Mouse (Mus musculus) G1E (cell line): Measurements from ENCODE around the gene Epm2aip1. TPM values are rescaled to one million over a fixed set of nuclear protein-coding genes. Genes with fewer than 3 reads are reported as not detected.

ENCODE experiments used
- ATAC-seq: 2 replicates; pipeline ENCODE4 v1.8.0; 2016; ENCODE audit warnings: mild to moderate bottlenecking; ENCODE audit not compliant: insufficient number of reproducible peaks, poor library complexity, low FRiP score, severe bottlenecking; ENCODE audit errors: extremely low read depth
- DNase-seq: peaks from one replicate; pipeline ENCODE4 v3.0.0; 2012; ENCODE audit warnings: low spot score
- H3K27me3 ChIP-seq: 2 replicates; pipeline ENCODE4 v1.6.1; 2012; ENCODE audit warnings: mild to moderate bottlenecking, low read length, inconsistent platforms; ENCODE audit not compliant: insufficient read depth
- H3K36me3 ChIP-seq: replicated peaks from 2 replicates; pipeline ENCODE3; 2012; ENCODE audit warnings: mild to moderate bottlenecking, inconsistent platforms
- H3K4me1 ChIP-seq: 2 replicates; pipeline ENCODE4 v1.6.1; 2012; ENCODE audit warnings: low read depth, low read length, inconsistent platforms, mixed read lengths; ENCODE audit not compliant: insufficient read depth
- H3K4me3 ChIP-seq: 2 replicates; pipeline ENCODE4 v1.5.1; 2012; ENCODE audit warnings: low read depth, mild to moderate bottlenecking, inconsistent platforms, low read length, moderate library complexity, mixed read lengths
- H3K9me3 ChIP-seq: replicated peaks from 2 replicates; pipeline ENCODE4 v1.6.1; 2012; ENCODE audit warnings: inconsistent platforms
- CTCF ChIP-seq: IDR thresholded peaks from 2 replicates; pipeline ENCODE4 v1.5.1; 2012; ENCODE audit warnings: low read depth, low read length, inconsistent platforms, mixed read lengths
- GATA1 ChIP-seq: IDR thresholded peaks from 2 replicates; pipeline ENCODE4 v1.6.1; 2012; ENCODE audit warnings: borderline replicate concordance, low read length, inconsistent platforms, mixed read lengths
- GATA2 ChIP-seq: IDR thresholded peaks from 2 replicates; pipeline ENCODE4 v1.6.1; 2012; ENCODE audit warnings: low read depth, low read length, inconsistent platforms, borderline replicate concordance
- POLR2AphosphoS5 ChIP-seq: IDR thresholded peaks from 2 replicates; pipeline ENCODE4 v1.6.1; 2012; ENCODE audit warnings: low read depth, low read length, inconsistent platforms; ENCODE audit not compliant: insufficient replicate concordance
- TAL1 ChIP-seq: conservative IDR thresholded peaks from 2 replicates; pipeline ENCODE4 v1.6.1; 2012; ENCODE audit warnings: low read depth, low read length, inconsistent platforms, mixed read lengths
- polyA plus RNA-seq: library from polyadenylated mRNA; stranded (reverse); fragments of >175 nt; gene quantifications from 2 replicates; pipeline ENCODE4 v1.2.3, GENCODE M21; 2012
- total RNA-seq, 2 experiments: library from RNA; stranded (forward) in 1 of 2; stranded (reverse) in 1 of 2; fragments of 200-1000 nt in 1 of 2; fragments of >200 nt in 1 of 2; fragmentation: Nextera tagmentation in 1 of 2; gene quantifications; 2 replicates each; pipeline ENCODE4 v1.2.3; 2014 to 2017

Gene Epm2aip1
- total and polyA plus RNA-seq, 3 experiments, result 3.3 to 64.7 (median 29.1) TPM

DNA sequence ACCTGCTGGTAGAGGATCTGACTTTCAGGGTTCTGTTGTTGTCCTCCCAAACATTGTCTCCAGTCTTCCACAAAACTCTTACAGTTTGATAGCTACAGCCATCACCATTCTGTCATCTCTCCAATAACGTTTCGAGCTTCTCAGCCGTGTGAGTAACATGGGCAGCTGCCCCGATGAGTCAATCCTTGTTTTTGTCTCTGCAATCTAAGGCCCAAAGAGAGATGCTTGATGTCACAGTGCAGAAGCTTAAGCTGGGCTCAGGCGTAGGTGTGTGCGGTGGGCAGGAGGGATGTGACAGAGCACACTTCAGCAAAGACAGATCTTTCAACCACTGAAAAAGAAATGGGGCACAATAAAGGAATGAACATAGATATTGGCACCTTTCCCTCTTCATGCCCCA is 32.3 kb downstream of the Epm2aip1 start:
- H3K36me3 ChIP-seq, result no peaks in the 10 kb centered on the region
- peaks cover 2% of the 10 kb centered on the region; the same call in 1 of the 2 replicates for H3K27me3 ChIP-seq
- DNase-seq, result no peak
- H3K4me3 ChIP-seq, result no peak overlapping the region
- TF ChIP-seq GATA1 (no peak), POLR2AphosphoS5 (no peak), TAL1 (no peak), GATA2 (no peak), CTCF (no peak)
- H3K4me1 ChIP-seq, result no peaks in the 10 kb centered on the region
- no peaks in the 10 kb centered on the region for H3K9me3 ChIP-seq
- ATAC-seq, result no peak

DNA sequence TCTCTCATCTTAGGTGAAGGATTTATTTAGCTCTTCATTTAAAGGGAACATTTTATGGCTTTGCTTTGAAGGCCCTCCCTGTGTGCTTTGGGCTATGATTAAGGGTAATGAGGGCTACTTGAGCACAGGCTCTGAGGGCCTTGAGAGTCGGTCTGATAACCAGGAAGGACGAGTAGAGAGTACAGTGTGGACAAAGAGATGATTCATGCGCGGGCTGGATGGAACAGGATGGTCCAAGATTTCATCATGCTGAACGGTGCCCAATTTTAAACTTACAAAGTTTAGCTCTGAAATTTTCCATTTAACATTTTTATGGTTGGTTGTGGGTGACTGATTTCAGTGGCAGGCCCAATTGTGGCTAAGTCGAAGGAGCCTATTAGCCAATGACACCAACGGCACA is 34.4 kb downstream of the Epm2aip1 start:
- DNase-seq (no peak), ATAC-seq (no peak)
- H3K4me1 ChIP-seq, result no peaks in the 10 kb centered on the region
- no peak for TF ChIP-seq GATA2
- TF ChIP-seq TAL1, result no peak
- no peak for TF ChIP-seq POLR2AphosphoS5
- no peak for TF ChIP-seq CTCF
- TF ChIP-seq GATA1, result no peak
- peaks cover 3% of the 10 kb centered on the region for H3K9me3 ChIP-seq
- peaks cover 2% of the 10 kb centered on the region; the same call in 1 of the 2 replicates for H3K27me3 ChIP-seq
- H3K36me3 ChIP-seq, result no peaks in the 10 kb centered on the region
- H3K4me3 ChIP-seq, result no peak overlapping the region

- H3K4me3 ChIP-seq, result peak within 1 kb of the TSS; percentile 40; the same call in 1 of the 2 replicates
- peaks cover 19% of the 10 kb centered on the region for H3K9me3 ChIP-seq
- H3K27me3 ChIP-seq, result no peaks in the 10 kb centered on the region
- no peak for ATAC-seq
- H3K4me1 ChIP-seq, result no peaks in the 10 kb centered on the region
- no peaks in the 10 kb centered on the region for H3K36me3 ChIP-seq
- no peak for DNase-seq
- no peak for TF ChIP-seq CTCF
- no peak for TF ChIP-seq GATA2
- TF ChIP-seq TAL1, result no peak
- no peak for TF ChIP-seq GATA1
- TF ChIP-seq POLR2AphosphoS5, result no peak
Observed at GRCm38 (mm10) chr9:111311031-111311842, 39.5 kb downstream of the Epm2aip1 start, which contains the start of gene Trank1. Gene Trank1 (plus strand): TSS chr9:111311739.

DNA sequence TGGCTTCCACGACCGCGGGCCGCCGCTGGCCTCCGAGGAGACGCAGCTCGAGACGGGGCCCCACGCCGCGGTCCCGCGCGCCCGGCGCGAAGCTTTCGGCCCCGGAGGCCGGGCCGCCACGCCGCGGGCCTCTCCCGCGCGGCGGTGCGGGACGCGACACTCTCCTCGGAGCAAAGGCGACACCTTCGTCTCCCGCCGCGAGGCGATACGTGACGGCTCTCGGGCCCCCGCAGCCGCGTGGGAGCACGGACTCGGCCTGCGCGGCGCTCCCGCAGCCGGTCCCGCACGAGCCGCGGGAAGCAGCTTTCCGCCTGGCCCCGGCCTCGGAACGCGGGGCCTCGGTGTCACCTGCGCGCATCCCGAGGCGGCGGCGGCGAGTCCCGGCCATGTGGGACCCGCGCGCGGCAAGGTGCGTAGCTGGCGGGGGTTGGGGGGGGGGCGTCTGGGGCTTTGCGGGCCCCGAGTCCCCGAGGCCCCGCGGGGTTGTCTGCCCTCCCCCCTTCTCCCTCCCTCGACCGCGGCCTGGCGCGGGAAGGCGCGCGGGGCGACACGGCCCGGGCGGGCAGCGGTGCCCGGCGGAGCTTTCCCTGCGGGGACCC is 40.2 kb downstream of the Epm2aip1 start:
- Histone ChIP-seq H3K27me3 (no peaks in the 10 kb centered on the region), H3K4me1 (no peaks in the 10 kb centered on the region), H3K4me3 (peak overlapping the region; percentile 40; the same call in 1 of the 2 replicates), H3K9me3 (peaks cover 19% of the 10 kb centered on the region), H3K36me3 (no peaks in the 10 kb centered on the region)
- no peak for ATAC-seq
- TF ChIP-seq TAL1, result no peak
- TF ChIP-seq POLR2AphosphoS5, result no peak
- no peak for DNase-seq

- Histone ChIP-seq H3K4me1 (no peaks in the 10 kb centered on the region), H3K4me3 (no peak overlapping the region; the same call in 1 of the 2 replicates), H3K27me3 (no peaks in the 10 kb centered on the region), H3K9me3 (peaks cover 19% of the 10 kb centered on the region), H3K36me3 (no peaks in the 10 kb centered on the region)
- ATAC-seq, result no peak
- DNase-seq, result no peak
- TF ChIP-seq CTCF (no peak), TAL1 (no peak), POLR2AphosphoS5 (no peak), GATA2 (no peak), GATA1 (no peak)
Observed at GRCm38 (mm10) chr9:111312442-111313141, 40.9 kb downstream of the Epm2aip1 start.

GRCm38 (mm10) chr9:111313299-111313698 is 41.6 kb downstream of the Epm2aip1 start:
- ATAC-seq (no peak), DNase-seq (no peak)
- Histone ChIP-seq H3K4me1 (no peaks in the 10 kb centered on the region), H3K36me3 (no peaks in the 10 kb centered on the region), H3K27me3 (no peaks in the 10 kb centered on the region), H3K4me3 (no peak overlapping the region), H3K9me3 (peaks cover 19% of the 10 kb centered on the region)
- TF ChIP-seq POLR2AphosphoS5, result no peak
